Mouse (Mus musculus): ENCODE data around the gene Olfr576. TPM values are rescaled to one million over a fixed set of nuclear protein-coding genes. Genes with fewer than 3 reads are reported as not detected.

The Olfr576 gene
- polyA plus RNA-seq, 1 experiment from 2014 or later: not detected

Other genes starting within 250 kb of the Olfr576 start
- gene Olfr33, start 243.6 kb upstream of the Olfr576 start, polyA plus RNA-seq (2014; fragmentation: Nextera tagmentation; extraction: Ambion mirVana): not detected in 2 replicates
- gene Olfr559, start 235.2 kb upstream of the Olfr576 start, polyA plus RNA-seq (2014; fragmentation: Nextera tagmentation; extraction: Ambion mirVana): not detected in 2 replicates
- gene Olfr560, start 203.3 kb upstream of the Olfr576 start, polyA plus RNA-seq (2014; fragmentation: Nextera tagmentation; extraction: Ambion mirVana): not detected in 2 replicates
- gene Olfr78, start 203.2 kb upstream of the Olfr576 start, polyA plus RNA-seq (2014; fragmentation: Nextera tagmentation; extraction: Ambion mirVana): 0.18 and 0.49 TPM in 2 replicates
- gene Olfr561, start 191.4 kb upstream of the Olfr576 start, polyA plus RNA-seq (2014; fragmentation: Nextera tagmentation; extraction: Ambion mirVana): not detected in 2 replicates
- not detected in 2 replicates for gene Olfr564, start 159.2 kb upstream of the Olfr576 start, polyA plus RNA-seq (2014; fragmentation: Nextera tagmentation; extraction: Ambion mirVana)
- not detected in 2 replicates for gene Olfr566, start 103.9 kb upstream of the Olfr576 start, polyA plus RNA-seq (2014; fragmentation: Nextera tagmentation; extraction: Ambion mirVana)
- not detected in 2 replicates for gene Olfr568, start 85.5 kb upstream of the Olfr576 start, polyA plus RNA-seq (2014; fragmentation: Nextera tagmentation; extraction: Ambion mirVana)
- not detected in 2 replicates for gene Olfr569, start 71.8 kb upstream of the Olfr576 start, polyA plus RNA-seq (2014; fragmentation: Nextera tagmentation; extraction: Ambion mirVana)
- gene Olfr570, start 68.1 kb upstream of the Olfr576 start, polyA plus RNA-seq (2014; fragmentation: Nextera tagmentation; extraction: Ambion mirVana): not detected in 2 replicates
- not detected in 2 replicates for gene Olfr571, start 45.1 kb upstream of the Olfr576 start, polyA plus RNA-seq (2014; fragmentation: Nextera tagmentation; extraction: Ambion mirVana)
- not detected in 2 replicates for gene Olfr572, start 38.3 kb upstream of the Olfr576 start, polyA plus RNA-seq (2014; fragmentation: Nextera tagmentation; extraction: Ambion mirVana)
- gene Olfr573-ps1, start 20.1 kb upstream of the Olfr576 start, polyA plus RNA-seq (2014; fragmentation: Nextera tagmentation; extraction: Ambion mirVana): not detected in 2 replicates
- not detected in 2 replicates for gene Olfr574, start 14.2 kb upstream of the Olfr576 start, polyA plus RNA-seq (2014; fragmentation: Nextera tagmentation; extraction: Ambion mirVana)
- gene Olfr575, start 3.9 kb upstream of the Olfr576 start, polyA plus RNA-seq (2014; fragmentation: Nextera tagmentation; extraction: Ambion mirVana): not detected in 2 replicates
- not detected in 2 replicates for gene Olfr577, start 13.3 kb downstream of the Olfr576 start, polyA plus RNA-seq (2014; fragmentation: Nextera tagmentation; extraction: Ambion mirVana)
- not detected in 2 replicates for gene Olfr578, start 26.7 kb downstream of the Olfr576 start, polyA plus RNA-seq (2014; fragmentation: Nextera tagmentation; extraction: Ambion mirVana)
- not detected in 2 replicates for gene Olfr582, start 75.4 kb downstream of the Olfr576 start, polyA plus RNA-seq (2014; fragmentation: Nextera tagmentation; extraction: Ambion mirVana)
- gene Olfr583, start 88.6 kb downstream of the Olfr576 start, polyA plus RNA-seq (2014; fragmentation: Nextera tagmentation; extraction: Ambion mirVana): not detected in 2 replicates
- gene Olfr584, start 119.2 kb downstream of the Olfr576 start, polyA plus RNA-seq (2014; fragmentation: Nextera tagmentation; extraction: Ambion mirVana): not detected in 2 replicates
- gene Olfr585, start 135.1 kb downstream of the Olfr576 start, polyA plus RNA-seq (2014; fragmentation: Nextera tagmentation; extraction: Ambion mirVana): not detected in 2 replicates
- gene Olfr586, start 163.0 kb downstream of the Olfr576 start, polyA plus RNA-seq (2014; fragmentation: Nextera tagmentation; extraction: Ambion mirVana): not detected in 2 replicates
- not detected in 2 replicates for gene Olfr588-ps1, start 178.2 kb downstream of the Olfr576 start, polyA plus RNA-seq (2014; fragmentation: Nextera tagmentation; extraction: Ambion mirVana)
- gene Olfr589, start 193.7 kb downstream of the Olfr576 start, polyA plus RNA-seq (2014; fragmentation: Nextera tagmentation; extraction: Ambion mirVana): not detected in 2 replicates
- not detected in 2 replicates for gene Olfr591, start 215.7 kb downstream of the Olfr576 start, polyA plus RNA-seq (2014; fragmentation: Nextera tagmentation; extraction: Ambion mirVana)
- not detected in 2 replicates for gene Olfr592, start 222.1 kb downstream of the Olfr576 start, polyA plus RNA-seq (2014; fragmentation: Nextera tagmentation; extraction: Ambion mirVana)
- not detected in 2 replicates for gene Olfr593, start 249.2 kb downstream of the Olfr576 start, polyA plus RNA-seq (2014; fragmentation: Nextera tagmentation; extraction: Ambion mirVana)